Mouse (Mus musculus) intestine, embryonic 15.5 days (tissue): ENCODE measurements around the gene Gm11492. TPM values are rescaled to one million over a fixed set of nuclear protein-coding genes. Genes with fewer than 3 reads are reported as not detected.

ENCODE experiments used
- ATAC-seq: fragments of 200-750 bp; cut with Nextera tagmentation; 2 replicates; pipeline ENCODE4 v1.8.0; 2017; ENCODE audit warnings: moderate TSS enrichment, moderate library complexity
- H3K27ac ChIP-seq: fragments of 300-500 bp; sonication (generic); 2 replicates; pipeline ENCODE4 v1.5.1; 2015; ENCODE audit warnings: mild to moderate bottlenecking, inconsistent platforms
- H3K27me3 ChIP-seq: fragments of 300-500 bp; sonication (generic); replicated peaks from 2 replicates; pipeline ENCODE4 v1.6.1; 2015; ENCODE audit warnings: inconsistent platforms
- H3K36me3 ChIP-seq: fragments of 300-500 bp; sonication (generic); 2 replicates; pipeline ENCODE4 v1.6.1; 2015; ENCODE audit warnings: inconsistent platforms
- H3K4me1 ChIP-seq: fragments of 300-500 bp; sonication (generic); replicated peaks from 2 replicates; pipeline ENCODE4 v1.6.1; 2015; ENCODE audit warnings: inconsistent platforms
- H3K4me2 ChIP-seq: fragments of 300-500 bp; sonication (generic); replicated peaks from 2 replicates; pipeline ENCODE4 v1.6.1; 2015; ENCODE audit warnings: mild to moderate bottlenecking, inconsistent platforms
- H3K4me3 ChIP-seq: fragments of 300-500 bp; sonication (generic); replicated peaks from 2 replicates; pipeline ENCODE4 v1.5.1; 2015; ENCODE audit warnings: inconsistent platforms
- H3K9ac ChIP-seq: fragments of 300-500 bp; sonication (generic); 2 replicates; pipeline ENCODE4 v1.6.1; 2015; ENCODE audit warnings: inconsistent platforms
- H3K9me3 ChIP-seq: fragments of 300-500 bp; sonication (generic); 2 replicates; pipeline ENCODE4 v1.6.1; 2016; ENCODE audit warnings: inconsistent platforms
- WGBS: fragments of 180-500 bp; shearing (Covaris S2); methylation state at CpG from one replicate; pipeline ENCODE4 v1.1.7; 2015; 5-methylcytosine and 5-hydroxymethylcytosine counted together
- polyA plus RNA-seq: library from polyadenylated mRNA; unstranded; fragments of >200 nt; fragmentation: Nextera tagmentation; extraction: Ambion mirVana; gene quantifications from 2 replicates; pipeline ENCODE4 v1.2.1, GENCODE M21; 2015

Gm11492 gene
- polyA plus RNA-seq: not detected in 2 replicates

DNA sequence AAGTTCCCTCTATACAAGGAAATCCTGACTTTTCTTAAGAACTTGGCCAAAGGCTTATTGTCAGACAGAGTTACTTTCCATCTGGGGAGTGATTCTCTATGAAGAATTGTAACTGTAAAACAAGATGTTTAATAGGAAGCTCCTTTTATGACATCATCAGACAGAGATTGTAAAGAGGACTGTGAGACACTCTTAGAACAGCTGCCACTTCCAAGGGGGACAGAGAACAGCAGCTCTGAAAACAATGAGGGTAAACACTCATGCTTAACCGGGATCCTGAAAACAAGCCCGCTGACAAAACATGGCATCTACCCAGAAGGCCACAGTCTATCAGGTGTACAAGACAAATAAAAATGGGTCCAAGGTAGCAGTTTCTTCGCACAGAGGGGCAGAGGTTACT, at the start of gene Gm11492:
Gm11492 (plus strand) TSS at position 153 of the 400 bp plus-strand sequence.
- 68% methylated on average over 3 of the region's 3 CpGs for WGBS
- H3K27ac ChIP-seq: no peak within 1 kb of the TSS
- no peak within 1 kb of the TSS for H3K4me2 ChIP-seq
- H3K36me3 ChIP-seq: no peaks in the 10 kb centered on the region
- H3K9me3 ChIP-seq: no peaks in the 10 kb centered on the region
- no peak within 1 kb of the TSS for H3K4me3 ChIP-seq
- H3K27me3 ChIP-seq: no peaks in the 10 kb centered on the region
- H3K4me1 ChIP-seq: no peaks in the 10 kb centered on the region
- H3K9ac ChIP-seq: no peak within 1 kb of the TSS
- no peak for ATAC-seq

- no peak overlapping the region for H3K4me3 ChIP-seq
- H3K27ac ChIP-seq: no peak overlapping the region
- H3K4me1 ChIP-seq: no peaks in the 10 kb centered on the region
- H3K36me3 ChIP-seq: no peaks in the 10 kb centered on the region
- H3K27me3 ChIP-seq: no peaks in the 10 kb centered on the region
- H3K4me2 ChIP-seq: no peak overlapping the region
- 2% methylated on average over 2 of the region's 2 CpGs for WGBS
- H3K9ac ChIP-seq: no peak overlapping the region
- peak; percentile 84 for ATAC-seq
- no peaks in the 10 kb centered on the region for H3K9me3 ChIP-seq
These were observed 47.2 kb upstream of the Gm11492 start for GRCm38 (mm10) chr11:87519260-87519659.

- Histone ChIP-seq H3K4me1 (no peaks in the 10 kb centered on the region), H3K27me3 (no peaks in the 10 kb centered on the region), H3K9me3 (no peaks in the 10 kb centered on the region), H3K4me2 (no peak overlapping the region), H3K27ac (no peak overlapping the region), H3K4me3 (no peak overlapping the region), H3K36me3 (no peaks in the 10 kb centered on the region), H3K9ac (no peak overlapping the region)
- WGBS: 69% methylated on average over 5 of the region's 5 CpGs
- ATAC-seq: no peak
These were observed 43.0 kb upstream of the Gm11492 start for GRCm38 (mm10) chr11:87523466-87523865.

- no peaks in the 10 kb centered on the region for H3K9me3 ChIP-seq
- H3K36me3 ChIP-seq: no peaks in the 10 kb centered on the region
- H3K27ac ChIP-seq: no peak overlapping the region
- no peak for ATAC-seq
- no peaks in the 10 kb centered on the region for H3K27me3 ChIP-seq
- no peak overlapping the region for H3K9ac ChIP-seq
- no peaks in the 10 kb centered on the region for H3K4me1 ChIP-seq
- H3K4me2 ChIP-seq: no peak overlapping the region
- no peak overlapping the region for H3K4me3 ChIP-seq
These were observed 42.5 kb upstream of the Gm11492 start for GRCm38 (mm10) chr11:87523967-87524366.

- Histone ChIP-seq H3K4me2 (no peak overlapping the region), H3K27me3 (no peaks in the 10 kb centered on the region), H3K27ac (no peak overlapping the region), H3K36me3 (no peaks in the 10 kb centered on the region), H3K9ac (no peak overlapping the region), H3K4me1 (no peaks in the 10 kb centered on the region), H3K9me3 (no peaks in the 10 kb centered on the region), H3K4me3 (no peak overlapping the region)
- ATAC-seq: no peak
These were observed 41.7 kb upstream of the Gm11492 start for GRCm38 (mm10) chr11:87524780-87525179.

GRCm38 (mm10) chr11:87527364-87527763, 39.1 kb upstream of the Gm11492 start:
- no peak overlapping the region for H3K4me2 ChIP-seq
- H3K4me1 ChIP-seq: no peaks in the 10 kb centered on the region
- no peak overlapping the region for H3K4me3 ChIP-seq
- no peaks in the 10 kb centered on the region for H3K36me3 ChIP-seq
- H3K9me3 ChIP-seq: no peaks in the 10 kb centered on the region
- no peak for ATAC-seq
- 81% methylated on average over 3 of the region's 3 CpGs for WGBS
- no peaks in the 10 kb centered on the region for H3K27me3 ChIP-seq
- H3K9ac ChIP-seq: no peak overlapping the region
- H3K27ac ChIP-seq: no peak overlapping the region

DNA sequence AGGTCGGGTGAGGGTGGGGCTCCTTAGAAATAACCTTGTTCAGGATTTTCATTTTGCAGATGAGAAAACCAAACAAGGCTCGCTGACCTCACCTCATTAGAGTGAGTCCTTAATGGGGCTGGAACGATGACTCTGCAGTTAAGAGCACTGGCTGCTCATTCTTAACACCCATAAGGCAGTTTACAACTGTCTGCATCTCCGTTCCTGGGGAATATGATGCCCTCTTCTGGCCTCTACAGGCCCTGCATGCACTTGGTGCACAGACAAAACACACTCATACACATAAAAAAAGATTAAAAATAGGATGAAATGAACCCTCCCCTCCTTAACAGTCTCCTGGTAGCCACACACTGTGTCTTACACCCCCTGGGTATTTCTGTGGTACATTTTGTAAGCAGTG, 38.5 kb upstream of the Gm11492 start:
- H3K4me3 ChIP-seq: no peak overlapping the region
- no peaks in the 10 kb centered on the region for H3K4me1 ChIP-seq
- H3K27ac ChIP-seq: no peak overlapping the region
- no peak overlapping the region for H3K9ac ChIP-seq
- H3K27me3 ChIP-seq: no peaks in the 10 kb centered on the region
- ATAC-seq: no peak
- H3K4me2 ChIP-seq: no peak overlapping the region
- no peaks in the 10 kb centered on the region for H3K9me3 ChIP-seq
- 52% methylated on average over 4 of the region's 4 CpGs for WGBS
- no peaks in the 10 kb centered on the region for H3K36me3 ChIP-seq

DNA sequence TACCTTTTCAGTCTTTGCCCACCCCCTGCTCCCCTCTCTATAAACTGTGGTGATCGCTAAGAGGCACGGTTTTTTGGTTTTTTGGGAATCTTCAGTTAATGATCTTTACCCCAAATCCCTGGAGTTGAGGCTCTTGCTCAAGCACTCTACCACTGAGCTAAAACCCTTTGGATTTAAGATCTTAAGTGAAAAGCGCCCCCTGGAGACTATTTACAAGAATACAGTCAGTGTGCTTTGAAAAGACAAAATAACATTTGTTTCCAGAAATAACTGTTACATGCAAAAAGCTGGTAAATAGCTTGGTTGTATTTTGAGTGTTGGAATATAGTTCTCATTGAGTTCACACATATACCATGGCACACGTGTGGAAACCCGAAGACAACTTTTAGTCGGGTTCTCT, 34.8 kb upstream of the Gm11492 start:
- Histone ChIP-seq H3K9me3 (no peaks in the 10 kb centered on the region), H3K4me3 (no peak overlapping the region), H3K27ac (no peak overlapping the region), H3K9ac (no peak overlapping the region), H3K4me2 (no peak overlapping the region), H3K4me1 (no peaks in the 10 kb centered on the region), H3K27me3 (no peaks in the 10 kb centered on the region), H3K36me3 (no peaks in the 10 kb centered on the region)
- ATAC-seq: no peak
- 56% methylated on average over 6 of the region's 6 CpGs for WGBS

DNA sequence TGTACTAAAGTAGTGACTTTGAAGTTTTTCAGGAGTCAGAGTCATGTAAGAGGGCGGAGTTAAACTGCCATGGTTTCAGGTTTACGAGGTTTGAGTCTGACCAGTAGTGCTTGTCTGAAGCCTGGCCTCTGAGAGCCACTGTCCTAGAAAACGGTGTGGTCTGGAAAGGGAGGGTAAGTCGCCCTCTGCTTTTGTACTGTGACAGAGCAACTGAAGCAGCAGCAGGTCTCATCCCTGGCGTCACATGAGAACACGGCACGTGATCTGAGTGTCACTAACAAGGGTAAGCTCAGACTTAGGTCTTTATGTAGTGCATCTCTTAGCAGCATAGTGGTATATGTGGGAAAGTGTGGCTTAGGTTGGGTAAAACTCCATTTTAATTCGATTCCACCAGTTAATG, 24.2 kb upstream of the Gm11492 start:
- H3K9ac ChIP-seq: no peak overlapping the region
- no peaks in the 10 kb centered on the region for H3K36me3 ChIP-seq
- no peak overlapping the region for H3K4me2 ChIP-seq
- no peak for ATAC-seq
- no peaks in the 10 kb centered on the region for H3K9me3 ChIP-seq
- H3K27ac ChIP-seq: no peak overlapping the region
- no peaks in the 10 kb centered on the region for H3K27me3 ChIP-seq
- H3K4me1 ChIP-seq: no peaks in the 10 kb centered on the region
- 40% methylated on average over 8 of the region's 8 CpGs for WGBS
- H3K4me3 ChIP-seq: no peak overlapping the region

- Histone ChIP-seq H3K4me2 (no peak overlapping the region), H3K4me1 (no peaks in the 10 kb centered on the region), H3K9me3 (no peaks in the 10 kb centered on the region), H3K36me3 (no peaks in the 10 kb centered on the region), H3K27me3 (no peaks in the 10 kb centered on the region), H3K4me3 (no peak overlapping the region), H3K27ac (no peak overlapping the region), H3K9ac (no peak overlapping the region)
- WGBS: 48% methylated on average over 3 of the region's 3 CpGs
- ATAC-seq: no peak
These were observed 23.5 kb upstream of the Gm11492 start for GRCm38 (mm10) chr11:87542906-87543305.

DNA sequence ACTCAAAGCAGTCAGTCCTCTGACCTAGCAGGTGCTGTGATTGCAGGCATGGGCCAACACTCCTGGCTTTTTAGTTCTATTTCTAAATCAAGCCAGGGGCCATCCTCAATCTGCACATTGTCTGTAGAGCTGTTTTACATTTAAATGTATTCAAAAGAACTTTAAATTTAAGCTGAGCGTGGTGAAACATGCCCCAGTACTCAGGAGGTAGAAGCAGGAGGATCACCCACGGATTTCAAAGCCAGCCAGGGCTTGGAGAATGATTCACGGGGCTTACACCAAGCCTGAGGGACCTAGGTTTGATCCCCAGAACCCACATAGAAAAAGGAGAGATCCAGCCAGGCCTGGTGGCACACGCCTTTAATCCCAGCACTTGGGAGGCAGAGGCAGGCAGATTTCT, 13.1 kb upstream of the Gm11492 start:
- Histone ChIP-seq H3K4me3 (no peak overlapping the region), H3K9me3 (no peaks in the 10 kb centered on the region), H3K4me1 (peaks cover 9% of the 10 kb centered on the region), H3K9ac (no peak overlapping the region), H3K27ac (no peak overlapping the region), H3K36me3 (no peaks in the 10 kb centered on the region), H3K27me3 (no peaks in the 10 kb centered on the region), H3K4me2 (no peak overlapping the region)
- ATAC-seq: no peak
- WGBS: 81% methylated on average over 4 of the region's 4 CpGs

GRCm38 (mm10) chr11:87554386-87554785, 12.1 kb upstream of the Gm11492 start:
- Histone ChIP-seq H3K36me3 (no peaks in the 10 kb centered on the region), H3K9me3 (no peaks in the 10 kb centered on the region), H3K4me1 (peaks cover 9% of the 10 kb centered on the region), H3K27me3 (no peaks in the 10 kb centered on the region), H3K27ac (peak overlapping the region; percentile 25; the same call in 1 of the 2 replicates), H3K4me2 (no peak overlapping the region), H3K4me3 (no peak overlapping the region), H3K9ac (no peak overlapping the region)
- no peak for ATAC-seq
- 32% methylated on average over 5 of the region's 5 CpGs for WGBS

DNA sequence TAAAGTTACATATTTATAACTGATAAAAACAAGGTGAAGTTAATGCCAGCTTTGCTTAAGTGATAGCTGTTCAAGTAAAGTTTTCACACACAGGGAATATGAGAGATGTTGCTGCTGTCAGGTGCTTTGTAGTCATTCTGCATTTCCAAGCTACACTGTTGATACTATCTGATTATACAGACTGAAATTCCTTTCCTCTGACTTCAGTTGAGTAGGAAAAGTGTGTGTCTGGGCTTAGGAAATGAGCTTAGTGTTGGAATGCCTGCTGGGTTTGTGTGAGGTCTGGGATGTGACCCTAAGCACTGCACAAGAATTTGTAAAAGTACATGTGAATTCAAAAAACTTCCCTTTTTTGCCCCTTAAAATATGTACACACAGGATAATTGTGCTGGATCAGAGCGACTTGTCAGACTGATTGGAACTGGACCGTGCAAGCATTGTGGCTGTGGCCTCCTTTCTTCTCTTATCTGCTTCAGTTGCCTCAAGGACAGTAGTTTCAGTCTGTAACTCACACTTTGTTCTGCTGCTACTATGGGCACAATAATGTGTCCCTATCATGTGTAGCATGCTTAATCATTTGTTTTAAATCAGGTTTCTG, 11.2 kb upstream of the Gm11492 start:
- Histone ChIP-seq H3K27ac (peak overlapping the region; percentile 75), H3K4me2 (no peak overlapping the region), H3K9ac (no peak overlapping the region)

More for the DNA sequence above, 11.2 kb upstream of the Gm11492 start:
- ATAC-seq: peak; percentile 39; the same call in 1 of the 2 replicates
- no peaks in the 10 kb centered on the region for H3K9me3 ChIP-seq
- H3K27me3 ChIP-seq: no peaks in the 10 kb centered on the region
- WGBS: 14% methylated on average over 2 of the region's 2 CpGs
- H3K4me1 ChIP-seq: peaks cover 9% of the 10 kb centered on the region
- no peak overlapping the region for H3K4me3 ChIP-seq
- H3K36me3 ChIP-seq: no peaks in the 10 kb centered on the region
